Mouse (Mus musculus): ENCODE measurements around the gene Spata17. TPM values are rescaled to one million over a fixed set of nuclear protein-coding genes. Genes with fewer than 3 reads are reported as not detected.
A peak's percentile ranks its signal among the peaks of the same experiment; 100 is the strongest.

Gene Spata17
- polyA plus RNA-seq, 1 experiment from 2014 or later: 2.0 TPM

GRCm38 (mm10) chr1:187054333-187054732 lies 160.9 kb downstream of the Spata17 start:
- 88% methylated on average over 2 of the region's 2 CpGs for WGBS
- H3K9me3 ChIP-seq (replicated peaks): no peaks in the 10 kb centered on the region
- H3K27me3 ChIP-seq: no peaks in the 10 kb centered on the region
- ATAC-seq: no peak
- peaks cover 8% of the 10 kb centered on the region for H3K4me1 ChIP-seq
- H3K36me3 ChIP-seq (ENCODE audit: poor library complexity, severe bottlenecking): no peaks in the 10 kb centered on the region
- H3K27ac ChIP-seq: no peak overlapping the region
- no peak overlapping the region for H3K4me3 ChIP-seq
- H3K9ac ChIP-seq: no peak overlapping the region
- no peak overlapping the region for H3K4me2 ChIP-seq

DNA sequence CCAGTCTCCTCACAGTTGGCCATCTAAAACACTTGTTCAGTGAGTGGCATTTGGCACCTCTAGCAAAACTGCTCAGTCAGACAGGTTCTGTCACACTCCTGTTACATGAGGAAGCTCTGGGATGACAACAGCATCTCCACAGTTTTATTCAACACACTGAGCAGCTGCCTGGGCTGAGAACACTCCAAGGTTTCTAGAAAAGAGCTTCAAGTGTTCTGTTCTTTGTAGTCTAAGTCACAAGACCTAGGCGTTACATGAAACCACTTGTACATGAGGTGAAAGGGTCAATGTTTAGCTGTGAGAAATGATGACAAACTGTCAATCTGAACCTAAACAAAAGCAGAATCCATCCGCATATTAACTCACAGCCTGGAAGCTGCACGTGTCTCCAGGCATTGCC lies 161.4 kb downstream of the Spata17 start:
- 82% methylated on average over 3 of the region's 3 CpGs for WGBS
- H3K4me3 ChIP-seq: no peak overlapping the region
- no peak for ATAC-seq
- H3K9ac ChIP-seq: no peak overlapping the region
- H3K36me3 ChIP-seq (ENCODE audit: poor library complexity, severe bottlenecking): no peaks in the 10 kb centered on the region
- peaks cover 8% of the 10 kb centered on the region for H3K4me1 ChIP-seq
- H3K27ac ChIP-seq: no peak overlapping the region
- H3K4me2 ChIP-seq: no peak overlapping the region
- H3K9me3 ChIP-seq (replicated peaks): no peaks in the 10 kb centered on the region
- H3K27me3 ChIP-seq: no peaks in the 10 kb centered on the region

- Histone ChIP-seq H3K27ac (peak overlapping the region; percentile 25; the same call in 1 of the 2 replicates), H3K4me2 (no peak overlapping the region), H3K4me3 (no peak overlapping the region), H3K27me3 (no peaks in the 10 kb centered on the region), H3K36me3 (ENCODE audit: poor library complexity, severe bottlenecking) (no peaks in the 10 kb centered on the region), H3K9ac (no peak overlapping the region), H3K4me1 (peaks cover 8% of the 10 kb centered on the region), H3K9me3 (replicated peaks) (no peaks in the 10 kb centered on the region)
- no peak for ATAC-seq
- 47% methylated on average over 5 of the region's 5 CpGs for WGBS
These were observed 162.7 kb downstream of the Spata17 start for GRCm38 (mm10) chr1:187052532-187052931.

- Histone ChIP-seq H3K27me3 (no peaks in the 10 kb centered on the region), H3K4me1 (peaks cover 8% of the 10 kb centered on the region), H3K4me3 (no peak overlapping the region), H3K9me3 (replicated peaks) (no peaks in the 10 kb centered on the region), H3K27ac (no peak overlapping the region), H3K9ac (no peak overlapping the region), H3K36me3 (ENCODE audit: poor library complexity, severe bottlenecking) (no peaks in the 10 kb centered on the region), H3K4me2 (no peak overlapping the region)
- WGBS: 88% methylated on average over 8 of the region's 8 CpGs
- no peak for ATAC-seq
These were observed 164.0 kb downstream of the Spata17 start for GRCm38 (mm10) chr1:187051296-187051695.

- WGBS: 91% methylated on average over 9 of the region's 9 CpGs
- Histone ChIP-seq H3K4me1 (peaks cover 8% of the 10 kb centered on the region), H3K4me2 (no peak overlapping the region), H3K27ac (no peak overlapping the region), H3K9ac (no peak overlapping the region), H3K4me3 (no peak overlapping the region), H3K9me3 (replicated peaks) (no peaks in the 10 kb centered on the region), H3K27me3 (no peaks in the 10 kb centered on the region), H3K36me3 (ENCODE audit: poor library complexity, severe bottlenecking) (no peaks in the 10 kb centered on the region)
- no peak for ATAC-seq
These were observed 166.5 kb downstream of the Spata17 start for GRCm38 (mm10) chr1:187048681-187049288.

GRCm38 (mm10) chr1:187044726-187045125 lies 170.5 kb downstream of the Spata17 start:
- H3K4me1 ChIP-seq: no peaks in the 10 kb centered on the region
- no peaks in the 10 kb centered on the region for H3K36me3 ChIP-seq (ENCODE audit: poor library complexity, severe bottlenecking)
- H3K4me2 ChIP-seq: no peak overlapping the region
- ATAC-seq: no peak
- no peaks in the 10 kb centered on the region for H3K27me3 ChIP-seq
- H3K27ac ChIP-seq: no peak overlapping the region
- 70% methylated on average over 6 of the region's 6 CpGs for WGBS
- no peak overlapping the region for H3K9ac ChIP-seq
- H3K9me3 ChIP-seq (replicated peaks): no peaks in the 10 kb centered on the region
- no peak overlapping the region for H3K4me3 ChIP-seq

GRCm38 (mm10) chr1:187039801-187040200 lies 175.5 kb downstream of the Spata17 start:
- Histone ChIP-seq H3K27ac (no peak overlapping the region), H3K36me3 (ENCODE audit: poor library complexity, severe bottlenecking) (no peaks in the 10 kb centered on the region), H3K4me1 (no peaks in the 10 kb centered on the region), H3K27me3 (no peaks in the 10 kb centered on the region), H3K4me2 (no peak overlapping the region), H3K9ac (no peak overlapping the region), H3K9me3 (replicated peaks) (no peaks in the 10 kb centered on the region), H3K4me3 (no peak overlapping the region)
- no peak for ATAC-seq
- WGBS: 88% methylated on average over 4 of the region's 4 CpGs

DNA sequence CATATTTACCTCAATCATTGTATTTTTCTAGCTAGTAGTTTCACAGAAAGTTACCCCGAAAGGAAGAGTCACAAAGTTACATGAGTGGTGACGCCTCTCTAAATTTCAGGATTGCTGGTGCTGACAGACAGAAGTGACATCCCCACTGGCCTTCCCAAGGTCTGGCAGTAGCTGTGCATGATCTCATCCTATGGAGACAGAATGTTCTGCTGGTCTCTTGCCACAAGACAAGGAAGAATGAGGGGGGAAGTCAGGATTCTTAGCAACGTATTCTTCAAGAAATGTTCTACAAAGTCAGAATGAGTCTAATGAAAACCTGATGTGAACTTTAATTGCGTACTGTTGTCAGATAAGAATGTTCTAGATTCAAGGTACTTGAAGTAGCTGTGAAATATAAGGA lies 179.5 kb downstream of the Spata17 start:
- H3K36me3 ChIP-seq (ENCODE audit: poor library complexity, severe bottlenecking): no peaks in the 10 kb centered on the region
- H3K4me3 ChIP-seq: no peak overlapping the region
- WGBS: 93% methylated on average over 4 of the region's 4 CpGs
- H3K27ac ChIP-seq: no peak overlapping the region
- no peak for ATAC-seq
- H3K4me2 ChIP-seq: no peak overlapping the region
- no peak overlapping the region for H3K9ac ChIP-seq
- H3K9me3 ChIP-seq (replicated peaks): no peaks in the 10 kb centered on the region
- H3K27me3 ChIP-seq: no peaks in the 10 kb centered on the region
- no peaks in the 10 kb centered on the region for H3K4me1 ChIP-seq

- Histone ChIP-seq H3K27ac (no peak overlapping the region), H3K4me1 (no peaks in the 10 kb centered on the region), H3K36me3 (ENCODE audit: poor library complexity, severe bottlenecking) (no peaks in the 10 kb centered on the region), H3K9ac (no peak overlapping the region), H3K4me3 (no peak overlapping the region), H3K4me2 (no peak overlapping the region), H3K9me3 (replicated peaks) (no peaks in the 10 kb centered on the region), H3K27me3 (no peaks in the 10 kb centered on the region)
- 54% methylated on average over 6 of the region's 6 CpGs for WGBS
- 0 out of 2 replicates have a peak, but pooled peaks have one; percentile 43 for ATAC-seq
These were observed 183.5 kb downstream of the Spata17 start for GRCm38 (mm10) chr1:187031796-187032195.

DNA sequence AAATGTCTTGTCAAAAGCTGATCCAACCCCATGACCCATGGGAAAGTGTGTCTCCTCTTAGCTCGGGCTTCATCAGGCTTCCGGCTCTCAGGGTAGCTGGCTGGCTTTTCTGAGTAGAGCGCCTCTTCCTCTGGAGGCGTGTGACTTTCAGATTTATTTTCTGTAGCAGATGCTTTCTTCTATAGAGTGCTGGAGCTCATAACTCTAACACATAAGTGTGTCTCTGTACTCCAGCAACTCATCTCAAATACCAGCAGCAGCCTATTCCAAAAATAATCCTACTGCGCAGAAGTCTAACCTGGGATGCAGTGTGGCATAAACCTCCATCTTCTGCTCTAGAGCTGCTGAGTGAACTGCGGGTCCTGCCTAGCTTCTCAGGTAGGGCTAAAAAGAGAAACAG lies 186.4 kb downstream of the Spata17 start:
- WGBS: 96% methylated on average over 6 of the region's 6 CpGs
- Histone ChIP-seq H3K9me3 (replicated peaks) (no peaks in the 10 kb centered on the region), H3K4me3 (no peak overlapping the region), H3K9ac (no peak overlapping the region), H3K4me1 (no peaks in the 10 kb centered on the region), H3K27ac (no peak overlapping the region), H3K4me2 (no peak overlapping the region), H3K36me3 (ENCODE audit: poor library complexity, severe bottlenecking) (no peaks in the 10 kb centered on the region), H3K27me3 (no peaks in the 10 kb centered on the region)
- no peak for ATAC-seq

GRCm38 (mm10) chr1:187020011-187020410 lies 195.3 kb downstream of the Spata17 start:
- 83% methylated on average over 7 of the region's 7 CpGs for WGBS
- ATAC-seq: no peak
- H3K4me1 ChIP-seq: no peaks in the 10 kb centered on the region
- H3K27ac ChIP-seq: no peak overlapping the region
- H3K27me3 ChIP-seq: no peaks in the 10 kb centered on the region
- no peak overlapping the region for H3K4me2 ChIP-seq
- H3K9ac ChIP-seq: no peak overlapping the region
- no peak overlapping the region for H3K4me3 ChIP-seq
- no peaks in the 10 kb centered on the region for H3K9me3 ChIP-seq (replicated peaks)
- no peaks in the 10 kb centered on the region for H3K36me3 ChIP-seq (ENCODE audit: poor library complexity, severe bottlenecking)

GRCm38 (mm10) chr1:187016116-187016515 lies 199.1 kb downstream of the Spata17 start:
- Histone ChIP-seq H3K27ac (no peak overlapping the region), H3K9me3 (replicated peaks) (no peaks in the 10 kb centered on the region), H3K4me1 (no peaks in the 10 kb centered on the region), H3K4me2 (no peak overlapping the region), H3K4me3 (no peak overlapping the region), H3K36me3 (ENCODE audit: poor library complexity, severe bottlenecking) (no peaks in the 10 kb centered on the region), H3K9ac (no peak overlapping the region), H3K27me3 (no peaks in the 10 kb centered on the region)
- 53% methylated on average over 4 of the region's 4 CpGs for WGBS
- no peak for ATAC-seq

DNA sequence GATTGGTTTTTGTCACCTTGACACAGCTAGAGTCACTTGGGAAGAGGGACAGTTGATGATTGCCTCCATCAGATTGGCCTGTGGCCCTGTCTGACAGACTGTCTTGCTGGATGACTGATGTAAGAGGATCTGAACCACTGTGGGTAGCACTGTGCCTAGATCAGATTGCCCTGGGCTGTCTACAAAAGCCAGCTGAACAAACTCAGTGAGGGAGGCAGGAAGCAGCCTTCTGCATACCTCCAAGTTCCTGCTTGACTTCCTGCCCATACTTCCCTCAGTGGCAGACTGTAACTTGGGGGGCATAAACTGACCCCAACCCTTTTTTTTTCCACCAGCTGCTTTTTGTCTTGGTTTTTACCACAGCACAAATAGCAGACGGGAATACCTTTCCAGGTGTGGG lies 199.6 kb downstream of the Spata17 start:
- H3K9ac ChIP-seq: no peak overlapping the region
- H3K27me3 ChIP-seq: no peaks in the 10 kb centered on the region
- no peaks in the 10 kb centered on the region for H3K9me3 ChIP-seq (replicated peaks)
- 92% methylated on average over 1 of the region's 1 CpGs for WGBS
- H3K27ac ChIP-seq: no peak overlapping the region
- no peak for ATAC-seq
- no peaks in the 10 kb centered on the region for H3K36me3 ChIP-seq (ENCODE audit: poor library complexity, severe bottlenecking)
- H3K4me1 ChIP-seq: no peaks in the 10 kb centered on the region
- no peak overlapping the region for H3K4me3 ChIP-seq
- no peak overlapping the region for H3K4me2 ChIP-seq

Data from forebrain, embryonic 13.5 days (tissue).